Mouse (Mus musculus) limb, embryonic 10.5 days (tissue): ENCODE measurements at regions not wholly inside any gene's neighbourhood (a gene's known extent, or its start where the extent isn't known, plus 50 kb on each side); places are given as distances from the start of the nearest gene placed in this dataset.
A peak's percentile ranks its signal among the peaks of the same experiment; 100 is the strongest.

Experiments used
- DNase-seq: peaks from one replicate; pipeline ENCODE4 v3.0.0-alpha.2; 2017; ENCODE audit warnings: low spot score
- H3K27ac ChIP-seq: fragments of 300-500 bp; sonication (generic); 2 replicates; pipeline ENCODE4 v1.5.1; 2016; ENCODE audit warnings: mild to moderate bottlenecking
- H3K27me3 ChIP-seq: fragments of 300-500 bp; sonication (generic); 2 replicates; pipeline ENCODE4 v1.6.1; 2016; ENCODE audit warnings: low read depth, mild to moderate bottlenecking; ENCODE audit not compliant: poor library complexity, severe bottlenecking
- H3K36me3 ChIP-seq: fragments of 300-500 bp; sonication (generic); 2 replicates; pipeline ENCODE4 v1.6.1; 2016; ENCODE audit warnings: mild to moderate bottlenecking, moderate library complexity
- H3K4me1 ChIP-seq: fragments of 300-500 bp; sonication (generic); 2 replicates; pipeline ENCODE4 v1.6.1; 2016
- H3K4me3 ChIP-seq: fragments of 300-500 bp; sonication (generic); 2 replicates; pipeline ENCODE4 v1.5.1; 2016; ENCODE audit warnings: mild to moderate bottlenecking, moderate library complexity
- H3K9me3 ChIP-seq: fragments of 300-500 bp; sonication (generic); replicated peaks from 2 replicates; pipeline ENCODE4 v1.6.1; 2016; ENCODE audit warnings: mild to moderate bottlenecking
- WGBS: fragments of 180-500 bp; shearing (Covaris S2); methylation state at CpG from one replicate; pipeline ENCODE4 v1.1.7; 2016; 5-methylcytosine and 5-hydroxymethylcytosine counted together

DNA sequence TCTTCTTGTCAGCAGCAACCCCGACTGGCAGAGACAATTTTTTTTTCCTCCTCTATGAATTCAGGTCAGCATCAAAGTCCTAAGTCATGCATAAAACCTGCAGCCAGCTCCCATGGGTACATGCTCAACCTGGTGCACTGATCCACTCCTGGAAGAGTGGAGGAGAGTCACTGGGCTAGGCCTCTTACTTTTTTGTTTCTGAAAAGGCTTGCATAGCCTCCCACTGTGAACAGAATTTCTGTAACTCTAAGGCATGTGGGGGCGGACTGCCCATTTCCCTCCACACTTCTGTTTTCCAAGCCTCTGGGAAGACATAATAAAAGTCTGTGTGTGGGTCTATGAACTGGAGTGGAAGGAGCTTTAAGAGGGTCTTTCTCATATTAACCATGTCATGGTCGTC, 218.8 kb downstream of the Gpat3 start:
- H3K9me3 ChIP-seq, result no peaks in the 10 kb centered on the region
- no peaks in the 10 kb centered on the region for H3K36me3 ChIP-seq
- no peaks in the 10 kb centered on the region for H3K4me1 ChIP-seq
- H3K27ac ChIP-seq, result no peak overlapping the region
- WGBS, result 89% methylated on average over 3 of the region's 3 CpGs
- H3K4me3 ChIP-seq, result no peak overlapping the region
- DNase-seq, result peak; percentile 4
- no peaks in the 10 kb centered on the region for H3K27me3 ChIP-seq

- no peaks in the 10 kb centered on the region for H3K9me3 ChIP-seq
- no peaks in the 10 kb centered on the region for H3K4me1 ChIP-seq
- no peak overlapping the region for H3K27ac ChIP-seq
- H3K4me3 ChIP-seq, result no peak overlapping the region
- WGBS, result 92% methylated on average over 4 of the region's 4 CpGs
- H3K36me3 ChIP-seq, result no peaks in the 10 kb centered on the region
- H3K27me3 ChIP-seq, result no peaks in the 10 kb centered on the region
- no peak for DNase-seq
These were observed 217.7 kb downstream of the Gpat3 start for GRCm38 (mm10) chr5:101063254-101063653.

DNA sequence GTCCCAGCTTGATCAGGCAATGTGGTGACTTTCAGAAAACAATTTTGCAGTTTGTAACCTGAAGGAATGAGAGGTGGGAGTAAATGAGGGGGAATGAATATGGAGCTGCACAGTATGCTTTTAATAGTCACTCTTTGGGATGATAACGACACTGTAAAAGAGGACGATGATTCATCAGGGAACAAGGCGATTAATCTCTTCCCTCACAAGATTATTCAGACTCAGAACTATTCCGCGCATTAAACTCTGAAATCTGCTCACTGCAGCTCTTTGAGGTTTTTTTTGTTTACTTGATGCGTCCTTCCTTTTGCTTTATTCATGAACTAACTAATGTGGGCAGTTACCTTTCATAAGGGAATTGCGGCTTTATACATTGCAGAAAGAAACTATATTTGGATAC, 206.1 kb downstream of the Gpat3 start:
- WGBS, result 95% methylated on average over 7 of the region's 7 CpGs
- DNase-seq, result no peak
- no peak overlapping the region for H3K27ac ChIP-seq

GRCm38 (mm10) chr5:101040488-101040887, 195.0 kb downstream of the Gpat3 start:
- DNase-seq, result no peak
- WGBS, result 86% methylated on average over 9 of the region's 9 CpGs

More for the DNA sequence above, 206.1 kb downstream of the Gpat3 start:
- no peaks in the 10 kb centered on the region for H3K9me3 ChIP-seq
- no peak overlapping the region for H3K4me3 ChIP-seq
- H3K27me3 ChIP-seq, result no peaks in the 10 kb centered on the region
- H3K4me1 ChIP-seq, result no peaks in the 10 kb centered on the region
- no peaks in the 10 kb centered on the region for H3K36me3 ChIP-seq

DNA sequence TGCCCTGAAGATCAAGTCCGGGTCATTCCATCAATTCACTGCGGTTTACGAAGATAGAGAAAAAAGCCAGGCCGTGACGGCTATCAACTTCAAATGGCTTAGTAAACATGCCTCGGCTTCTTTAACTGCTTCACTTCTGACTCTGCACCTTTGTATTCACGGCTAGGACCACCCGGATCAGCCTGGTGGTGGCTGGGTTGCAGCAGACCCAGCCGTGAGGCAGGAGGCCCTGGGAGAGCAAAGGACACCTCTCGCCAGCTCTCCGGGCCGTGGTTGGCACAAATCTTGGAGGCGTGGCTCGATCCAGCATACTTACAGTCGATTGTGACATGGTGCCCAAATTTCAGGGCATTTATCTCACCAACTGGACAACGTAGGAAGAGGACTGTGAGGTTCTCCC, 187.5 kb downstream of the Gpat3 start:
- Histone ChIP-seq H3K4me1 (no peaks in the 10 kb centered on the region), H3K27me3 (no peaks in the 10 kb centered on the region), H3K4me3 (no peak overlapping the region), H3K36me3 (no peaks in the 10 kb centered on the region), H3K27ac (no peak overlapping the region), H3K9me3 (no peaks in the 10 kb centered on the region)
- WGBS, result 81% methylated on average over 16 of the region's 16 CpGs
- DNase-seq, result no peak

More at GRCm38 (mm10) chr5:101040488-101040887, 195.0 kb downstream of the Gpat3 start:
- Histone ChIP-seq H3K27ac (no peak overlapping the region), H3K36me3 (no peaks in the 10 kb centered on the region), H3K27me3 (no peaks in the 10 kb centered on the region), H3K9me3 (no peaks in the 10 kb centered on the region), H3K4me3 (no peak overlapping the region), H3K4me1 (no peaks in the 10 kb centered on the region)

- H3K4me3 ChIP-seq, result no peak overlapping the region
- no peaks in the 10 kb centered on the region for H3K36me3 ChIP-seq
- H3K27me3 ChIP-seq, result no peaks in the 10 kb centered on the region
- no peaks in the 10 kb centered on the region for H3K9me3 ChIP-seq
- 87% methylated on average over 12 of the region's 12 CpGs for WGBS
- no peak overlapping the region for H3K27ac ChIP-seq
- no peaks in the 10 kb centered on the region for H3K4me1 ChIP-seq
- no peak for DNase-seq
These were observed 186.8 kb downstream of the Gpat3 start for GRCm38 (mm10) chr5:101032147-101032900.

- peaks cover 6% of the 10 kb centered on the region; the same call in 1 of the 2 replicates for H3K4me1 ChIP-seq
- DNase-seq, result no peak
- no peak overlapping the region for H3K4me3 ChIP-seq
- no peaks in the 10 kb centered on the region for H3K9me3 ChIP-seq
- no peaks in the 10 kb centered on the region for H3K36me3 ChIP-seq
- WGBS, result 89% methylated on average over 5 of the region's 5 CpGs
- no peaks in the 10 kb centered on the region for H3K27me3 ChIP-seq
- no peak overlapping the region for H3K27ac ChIP-seq
These were observed 179.3 kb downstream of the Gpat3 start for GRCm38 (mm10) chr5:101024796-101025195.

DNA sequence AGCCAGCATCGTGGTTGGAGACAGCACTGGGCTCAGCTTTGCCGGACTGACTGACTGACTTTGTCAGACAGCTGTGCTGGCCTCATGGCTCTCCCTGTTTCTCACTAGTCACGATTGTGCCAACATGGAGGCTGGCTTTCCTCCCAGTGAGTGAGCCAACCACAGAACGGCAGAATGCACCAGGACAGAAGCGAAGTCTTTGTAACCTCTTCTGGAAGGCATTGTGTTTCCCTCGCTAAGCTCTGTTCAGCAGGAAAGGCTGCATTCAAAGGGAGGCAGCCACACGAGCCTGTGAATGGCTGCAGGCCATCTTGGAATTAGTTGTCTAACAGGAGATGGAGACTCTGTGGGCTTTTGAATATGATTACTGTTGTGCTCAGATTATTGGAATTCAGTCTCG, 178.3 kb downstream of the Gpat3 start:
- DNase-seq, result no peak
- no peak overlapping the region for H3K4me3 ChIP-seq

GRCm38 (mm10) chr5:101020784-101021183, 175.3 kb downstream of the Gpat3 start:
- Histone ChIP-seq H3K9me3 (no peaks in the 10 kb centered on the region), H3K27me3 (no peaks in the 10 kb centered on the region), H3K4me1 (peaks cover 6% of the 10 kb centered on the region; the same call in 1 of the 2 replicates), H3K27ac (0 out of 2 replicates have a peak overlapping the region, but pooled peaks have one; percentile 46), H3K4me3 (no peak overlapping the region), H3K36me3 (no peaks in the 10 kb centered on the region)
- WGBS, result 13% methylated on average over 11 of the region's 11 CpGs
- DNase-seq, result peak; percentile 85

More for the DNA sequence above, 178.3 kb downstream of the Gpat3 start:
- Histone ChIP-seq H3K36me3 (no peaks in the 10 kb centered on the region), H3K9me3 (no peaks in the 10 kb centered on the region), H3K27ac (no peak overlapping the region), H3K27me3 (no peaks in the 10 kb centered on the region), H3K4me1 (peaks cover 6% of the 10 kb centered on the region; the same call in 1 of the 2 replicates)
- 90% methylated on average over 8 of the region's 8 CpGs for WGBS

DNA sequence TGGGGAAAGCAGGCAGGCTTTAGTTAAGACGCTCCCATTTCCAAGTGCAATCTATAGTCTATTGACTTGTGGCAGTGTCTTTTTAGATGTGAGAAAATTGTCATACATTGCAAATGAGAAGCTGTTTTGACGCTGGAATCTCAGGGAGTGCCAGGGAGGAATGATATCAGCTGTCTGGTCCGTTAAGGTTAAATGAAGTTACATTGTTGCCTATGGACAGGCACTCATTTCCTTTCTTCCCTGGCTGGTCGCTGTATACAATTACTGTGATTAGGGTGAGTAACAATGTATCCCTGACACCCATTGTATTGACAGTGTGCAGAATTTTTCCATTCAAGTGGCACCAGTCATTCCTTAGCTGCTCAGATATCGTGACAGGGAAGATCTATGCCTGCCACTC, 168.3 kb downstream of the Gpat3 start:
- no peak for DNase-seq
- 86% methylated on average over 5 of the region's 5 CpGs for WGBS
- H3K27ac ChIP-seq, result no peak overlapping the region
- no peaks in the 10 kb centered on the region for H3K27me3 ChIP-seq
- H3K4me1 ChIP-seq, result no peaks in the 10 kb centered on the region
- no peaks in the 10 kb centered on the region for H3K9me3 ChIP-seq
- no peak overlapping the region for H3K4me3 ChIP-seq
- H3K36me3 ChIP-seq, result no peaks in the 10 kb centered on the region

DNA sequence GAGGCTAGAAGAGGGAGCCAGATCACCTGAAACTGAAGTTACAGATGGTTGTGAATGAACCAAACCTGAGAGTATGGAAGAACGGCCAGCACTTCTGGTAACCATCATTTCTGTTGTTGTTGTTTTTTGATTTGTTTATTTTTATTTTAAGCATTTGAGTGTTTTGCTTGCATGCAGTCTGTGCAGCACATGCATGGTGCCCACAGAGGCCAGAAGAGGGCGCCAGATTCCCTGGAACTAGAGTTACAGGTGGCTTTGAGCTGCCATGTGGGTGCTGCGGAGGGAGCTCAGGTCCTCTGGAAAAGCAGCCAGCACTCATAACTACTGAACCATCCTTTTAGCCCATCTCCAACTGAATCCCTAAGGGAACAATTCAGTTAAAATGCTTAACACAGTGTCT, 159.7 kb downstream of the Gpat3 start:
- H3K27ac ChIP-seq, result no peak overlapping the region
- DNase-seq, result no peak
- H3K9me3 ChIP-seq, result no peaks in the 10 kb centered on the region
- H3K27me3 ChIP-seq, result no peaks in the 10 kb centered on the region
- no peak overlapping the region for H3K4me3 ChIP-seq
- H3K4me1 ChIP-seq, result no peaks in the 10 kb centered on the region
- H3K36me3 ChIP-seq, result no peaks in the 10 kb centered on the region
- 67% methylated on average over 3 of the region's 3 CpGs for WGBS

DNA sequence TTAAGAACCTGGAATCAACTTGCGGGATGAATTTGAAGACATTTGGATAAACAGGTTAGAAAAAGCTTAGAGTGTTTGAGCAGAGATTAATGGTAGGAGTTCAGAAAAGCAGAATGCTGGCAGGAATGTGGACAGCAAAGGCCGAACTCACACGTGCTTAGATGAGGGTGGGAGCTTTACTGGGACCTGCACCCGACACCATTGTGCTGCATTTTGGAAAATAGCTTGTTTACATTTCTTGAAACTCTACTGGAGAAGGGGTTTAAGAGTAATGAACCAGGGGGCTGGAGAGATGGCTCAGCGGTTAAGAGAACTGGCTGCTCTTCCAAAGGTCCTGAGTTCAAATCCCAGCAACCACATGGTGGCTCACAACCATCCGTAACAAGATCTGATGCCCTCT, 154.9 kb downstream of the Gpat3 start:
- 91% methylated on average over 6 of the region's 6 CpGs for WGBS

DNA sequence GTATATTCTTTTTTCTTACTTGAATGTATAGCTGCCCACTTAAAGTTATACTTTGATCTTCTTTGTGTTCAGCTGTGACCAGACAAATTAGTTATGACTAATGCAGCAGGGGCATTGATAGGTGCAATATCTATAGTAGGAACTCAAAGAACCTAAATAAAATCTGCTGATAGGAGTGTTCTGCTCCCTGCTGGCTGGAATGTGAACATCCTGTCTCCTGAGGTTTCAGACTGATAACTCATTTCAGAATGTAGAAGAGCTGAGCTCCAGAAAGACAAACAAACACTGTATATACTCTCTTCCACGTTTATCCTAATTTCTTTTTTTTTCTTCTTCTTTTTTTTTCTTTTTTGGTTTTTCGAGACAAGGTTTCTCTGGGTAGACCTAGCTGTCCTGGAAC, 146.9 kb downstream of the Gpat3 start:
- DNase-seq, result no peak
- Histone ChIP-seq H3K36me3 (no peaks in the 10 kb centered on the region), H3K27ac (no peak overlapping the region), H3K4me3 (no peak overlapping the region), H3K4me1 (no peaks in the 10 kb centered on the region), H3K27me3 (no peaks in the 10 kb centered on the region), H3K9me3 (no peaks in the 10 kb centered on the region)
- WGBS, result 89% methylated on average over 2 of the region's 2 CpGs

More for the DNA sequence above, 154.9 kb downstream of the Gpat3 start:
- Histone ChIP-seq H3K9me3 (no peaks in the 10 kb centered on the region), H3K27me3 (no peaks in the 10 kb centered on the region), H3K4me3 (no peak overlapping the region), H3K27ac (no peak overlapping the region), H3K4me1 (no peaks in the 10 kb centered on the region), H3K36me3 (no peaks in the 10 kb centered on the region)
- no peak for DNase-seq

DNA sequence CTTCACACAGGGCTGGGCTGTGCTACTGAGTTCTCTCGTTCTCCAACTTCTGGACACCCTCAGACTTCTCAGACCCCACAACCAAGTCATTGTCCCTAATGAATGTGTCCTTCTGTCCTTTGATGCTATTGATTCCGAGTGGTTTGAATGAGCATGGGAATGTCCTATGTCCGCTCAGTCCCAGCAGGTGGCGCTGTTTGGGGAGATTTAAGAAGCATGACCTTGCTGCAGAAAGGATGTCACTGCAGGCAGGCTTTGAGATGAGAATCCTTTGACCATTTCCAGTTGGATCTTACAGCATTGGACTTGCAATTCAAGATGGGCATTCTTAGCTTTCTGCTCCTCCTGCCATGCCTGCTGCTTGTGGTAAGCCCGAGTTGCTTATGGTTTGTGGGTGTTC, 146.1 kb downstream of the Gpat3 start:
- H3K4me1 ChIP-seq, result no peaks in the 10 kb centered on the region
- H3K27me3 ChIP-seq, result no peaks in the 10 kb centered on the region
- no peak overlapping the region for H3K27ac ChIP-seq
- no peaks in the 10 kb centered on the region for H3K9me3 ChIP-seq
- no peak overlapping the region for H3K4me3 ChIP-seq
- 26% methylated on average over 5 of the region's 5 CpGs for WGBS
- no peaks in the 10 kb centered on the region for H3K36me3 ChIP-seq
- peak; percentile 68 for DNase-seq
